Mouse (Mus musculus): ENCODE data around the gene Inafm1. TPM values are rescaled to one million over a fixed set of nuclear protein-coding genes. Genes with fewer than 3 reads are reported as not detected.
"Not testable (repeated sequence)": the region's sequence is repeated elsewhere in the genome, so short reads cannot be mapped to it uniquely, and the experiment has no call there.

Inafm1 gene
- polyA plus RNA-seq, 1 experiment from 2014 or later: 4.4 TPM

DNA sequence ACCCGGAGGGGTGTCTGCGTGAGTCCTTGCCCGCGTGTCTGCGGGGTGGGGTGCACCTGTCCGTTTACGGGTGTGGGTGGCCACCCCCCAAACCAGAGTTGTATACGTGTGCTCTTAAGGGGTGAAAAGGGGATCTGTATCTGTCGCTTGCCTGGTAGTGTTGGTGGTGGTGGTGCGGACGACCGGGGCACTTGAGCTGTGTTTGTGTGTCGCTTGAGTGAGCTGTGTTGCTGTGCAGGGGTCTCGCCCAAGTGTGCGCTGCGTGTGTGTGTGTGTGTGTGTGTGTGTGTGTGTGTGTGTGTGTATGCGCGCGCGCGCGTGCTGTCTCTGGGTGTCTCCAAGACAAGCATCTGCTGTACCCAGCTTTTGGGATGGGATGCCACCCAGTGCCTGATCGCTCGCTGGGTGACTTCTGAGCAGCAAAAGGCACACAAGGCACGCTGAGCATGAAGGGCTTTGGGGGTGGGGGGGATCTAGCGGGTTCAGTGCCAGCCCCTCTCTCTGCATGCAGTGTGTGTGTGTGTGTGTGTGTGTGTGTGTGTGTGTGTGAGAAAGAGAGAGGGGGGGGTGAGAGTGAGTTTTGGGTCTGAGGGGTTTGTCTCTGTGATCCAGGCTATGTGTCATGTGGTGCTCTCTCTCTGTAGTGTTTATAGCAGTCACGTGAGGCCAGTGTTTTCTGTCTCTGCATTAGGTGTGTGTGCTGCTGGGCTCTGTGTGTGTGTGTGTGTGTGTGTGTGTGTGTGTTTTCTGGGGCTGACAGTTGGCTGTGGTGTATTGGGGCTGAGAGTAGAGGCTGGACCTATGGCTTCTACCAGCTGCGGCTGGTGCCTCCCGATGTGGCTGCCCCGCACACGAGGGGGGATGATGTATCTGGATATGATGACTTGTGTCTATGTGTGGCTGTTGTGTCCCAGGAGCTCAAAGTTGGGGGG is 37.4 kb upstream of the Inafm1 start:
- Histone ChIP-seq H3K4me1 (replicated peaks) (peaks cover 90% of the 10 kb centered on the region), H3K4me3 (replicated peaks) (peak overlapping the region; percentile 92), H3K4me2 (peak overlapping the region; percentile 100), H3K9me3 (replicated peaks) (no peaks in the 10 kb centered on the region), H3K27me3 (peaks cover 22% of the 10 kb centered on the region), H3K36me3 (replicated peaks) (0 out of 2 replicates have a peak, but pooled peaks cover 5% of the 10 kb centered on the region), H3K27ac (replicated peaks) (peak overlapping the region; percentile 97), H3K9ac (peak overlapping the region; percentile 97)
- under 1% methylated on average over 31 of the region's 31 CpGs for WGBS (ENCODE audit: insufficient replicate concordance)
- ATAC-seq (ENCODE audit: insufficient read depth): no peak

DNA sequence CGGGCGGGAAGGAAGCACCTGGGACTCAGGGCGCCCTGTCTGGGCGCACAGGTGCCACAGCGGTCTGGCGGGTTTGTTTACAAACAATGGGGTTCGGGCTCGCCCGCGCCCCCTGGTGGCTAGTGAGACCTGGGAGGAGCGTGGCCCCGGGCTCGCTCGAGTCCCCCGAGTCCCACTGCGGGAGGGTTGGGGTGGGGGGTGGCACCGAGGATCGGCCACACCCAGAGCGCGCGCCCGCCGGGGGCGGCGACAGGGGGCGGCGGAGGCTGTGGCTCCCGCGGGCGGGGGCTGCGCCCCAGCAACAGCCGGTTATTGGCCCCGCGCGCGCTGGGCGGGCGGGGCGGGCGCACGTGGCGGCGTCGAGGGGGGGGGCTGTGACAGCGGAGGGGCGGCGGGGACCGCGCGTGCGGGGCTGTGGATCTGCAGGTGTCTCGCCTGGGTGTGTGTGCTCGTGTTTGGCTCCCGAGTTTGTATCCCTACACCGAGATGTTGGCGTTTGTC is 36.7 kb upstream of the Inafm1 start:
- under 1% methylated on average over 33 of the region's 56 CpGs for WGBS (ENCODE audit: insufficient replicate concordance)
- peaks cover 84% of the 10 kb centered on the region for H3K4me1 ChIP-seq (replicated peaks)
- H3K4me3 ChIP-seq (replicated peaks): peak overlapping the region; percentile 92
- H3K36me3 ChIP-seq (replicated peaks): 0 out of 2 replicates have a peak, but pooled peaks cover 2% of the 10 kb centered on the region
- H3K4me2 ChIP-seq: peak overlapping the region; percentile 100
- peak overlapping the region; percentile 97 for H3K9ac ChIP-seq
- peak; percentile 43 for ATAC-seq (ENCODE audit: insufficient read depth)
- peaks cover 22% of the 10 kb centered on the region for H3K27me3 ChIP-seq
- H3K27ac ChIP-seq (replicated peaks): peak overlapping the region; percentile 97
- H3K9me3 ChIP-seq (replicated peaks): no peaks in the 10 kb centered on the region

DNA sequence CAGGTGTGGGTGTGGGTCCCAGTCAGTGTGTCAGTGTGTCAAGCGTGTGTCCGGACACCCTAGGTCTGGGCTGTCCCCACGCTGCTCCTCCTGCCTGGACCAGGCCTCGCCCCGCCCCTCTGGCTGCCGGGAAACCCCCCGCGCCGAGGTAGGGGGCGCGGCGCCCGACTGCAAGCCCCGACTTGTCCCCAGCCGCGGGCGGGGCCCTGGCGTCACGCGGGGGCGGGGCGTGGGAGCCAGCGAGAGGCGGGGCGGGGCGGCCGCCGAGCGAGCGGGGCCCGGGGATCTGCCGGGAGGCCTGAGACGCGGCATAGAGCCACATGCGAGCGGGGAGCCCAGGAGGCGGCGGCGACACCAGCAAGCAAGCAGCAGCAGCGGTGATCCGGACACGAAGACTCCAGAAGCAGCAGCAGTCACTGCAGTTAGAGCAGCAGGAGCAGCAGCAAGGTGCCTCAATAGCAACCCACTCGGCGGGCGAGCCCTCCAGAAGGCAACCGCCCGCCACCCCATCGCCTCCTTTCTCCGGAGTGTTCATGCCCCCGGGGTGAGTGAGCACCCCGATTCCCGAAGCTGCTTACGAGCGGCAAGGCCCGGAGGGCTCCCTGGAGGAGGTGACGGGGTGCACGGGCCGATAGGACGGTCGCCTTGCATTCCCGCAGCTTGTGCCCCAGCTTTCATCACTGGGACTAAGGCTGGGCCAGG is 36.1 kb upstream of the Inafm1 start:
- H3K27ac ChIP-seq (replicated peaks): peak overlapping the region; percentile 97
- H3K27me3 ChIP-seq: peaks cover 22% of the 10 kb centered on the region
- peak; percentile 59 for ATAC-seq (ENCODE audit: insufficient read depth)
- 2% methylated on average over 61 of the region's 61 CpGs for WGBS (ENCODE audit: insufficient replicate concordance)
- H3K4me2 ChIP-seq: peak overlapping the region; percentile 100
- peaks cover 78% of the 10 kb centered on the region for H3K4me1 ChIP-seq (replicated peaks)
- no peaks in the 10 kb centered on the region for H3K36me3 ChIP-seq (replicated peaks)
- no peaks in the 10 kb centered on the region for H3K9me3 ChIP-seq (replicated peaks)
- H3K9ac ChIP-seq: peak overlapping the region; percentile 97
- peak overlapping the region; percentile 92 for H3K4me3 ChIP-seq (replicated peaks)

DNA sequence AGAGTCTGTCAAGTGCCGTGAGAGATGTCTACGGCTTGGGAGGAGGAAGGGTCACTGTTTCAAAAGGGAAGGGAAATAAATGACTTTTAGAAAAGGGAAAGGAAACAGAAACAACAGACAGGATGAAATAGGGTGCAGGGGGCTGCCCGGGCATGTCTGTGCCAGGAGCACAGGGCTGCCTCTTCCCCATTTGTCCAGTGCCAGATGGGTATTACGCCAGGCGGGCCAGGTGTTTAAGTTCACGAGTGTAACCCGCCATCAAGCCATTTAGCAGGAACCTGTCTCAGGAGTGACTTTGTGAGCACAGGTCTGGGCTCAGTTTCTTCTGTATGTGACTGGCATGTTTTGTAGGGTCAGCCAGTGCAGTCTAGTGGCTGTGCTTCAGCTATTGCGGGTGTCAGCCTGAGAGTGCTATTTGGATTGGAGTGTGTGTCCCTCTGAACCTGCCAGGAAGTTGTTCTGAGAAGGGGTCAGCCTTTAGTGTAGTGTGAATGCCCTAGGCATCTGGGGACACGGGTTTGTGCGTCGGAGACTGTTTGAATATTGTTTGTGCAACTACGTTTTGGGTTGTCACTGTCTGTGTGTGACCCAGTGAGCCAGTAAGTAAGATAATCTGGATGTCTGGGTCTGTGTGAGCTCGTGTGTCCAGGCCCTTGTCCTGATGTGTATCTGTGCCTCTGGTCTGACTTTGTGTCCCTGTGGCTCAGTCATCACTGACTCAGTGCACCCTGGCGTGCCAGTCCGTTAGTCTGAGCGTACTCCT is 35.3 kb upstream of the Inafm1 start:
- 0 out of 2 replicates have a peak, but pooled peaks have one; percentile 0 for ATAC-seq (ENCODE audit: insufficient read depth)
- H3K9ac ChIP-seq: peak overlapping the region; percentile 97
- peaks cover 72% of the 10 kb centered on the region for H3K4me1 ChIP-seq (replicated peaks)
- no peaks in the 10 kb centered on the region for H3K9me3 ChIP-seq (replicated peaks)
- H3K4me2 ChIP-seq: peak overlapping the region; percentile 100
- peaks cover 22% of the 10 kb centered on the region for H3K27me3 ChIP-seq
- H3K4me3 ChIP-seq (replicated peaks): peak overlapping the region; percentile 92
- H3K36me3 ChIP-seq (replicated peaks): no peaks in the 10 kb centered on the region
- WGBS (ENCODE audit: insufficient replicate concordance): 35% methylated on average over 16 of the region's 16 CpGs
- peak overlapping the region; percentile 97 for H3K27ac ChIP-seq (replicated peaks)

DNA sequence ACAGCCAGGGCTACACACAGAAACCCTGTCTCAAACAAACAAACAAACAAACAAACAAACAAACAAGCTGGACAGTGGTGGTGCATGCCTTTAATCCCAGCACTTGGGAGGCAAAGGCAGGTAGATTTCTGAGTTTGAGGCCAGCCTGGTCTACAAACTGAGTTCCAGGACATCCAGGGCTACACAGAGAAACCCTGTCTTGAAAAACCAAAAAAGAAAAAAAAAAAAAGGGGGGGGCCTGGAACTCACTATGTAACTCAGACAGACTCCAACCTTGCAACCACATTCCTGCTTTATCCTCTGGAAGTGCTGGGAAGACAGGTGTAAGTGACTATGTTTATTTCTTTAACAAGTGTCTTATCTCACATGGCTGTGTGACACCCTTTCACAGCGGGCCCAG is 34.7 kb upstream of the Inafm1 start, which contains the start of gene Bbc3:
TSS of gene Bbc3 (plus strand) at position 301 of the 400 bp plus-strand sequence.
- Histone ChIP-seq H3K4me2 (peak within 1 kb of the TSS; percentile 100), H3K4me1 (replicated peaks) (peaks cover 66% of the 10 kb centered on the region), H3K9ac (peak within 1 kb of the TSS; percentile 97), H3K27me3 (peaks cover 21% of the 10 kb centered on the region), H3K27ac (replicated peaks) (peak within 1 kb of the TSS; percentile 97), H3K4me3 (replicated peaks) (peak within 1 kb of the TSS; percentile 92)
- 20% methylated on average over 1 of the region's 1 CpGs for WGBS (ENCODE audit: insufficient replicate concordance)
- H3K9me3 ChIP-seq (replicated peaks); H3K36me3 ChIP-seq (replicated peaks); ATAC-seq (ENCODE audit: insufficient read depth): not testable (repeated sequence)

DNA sequence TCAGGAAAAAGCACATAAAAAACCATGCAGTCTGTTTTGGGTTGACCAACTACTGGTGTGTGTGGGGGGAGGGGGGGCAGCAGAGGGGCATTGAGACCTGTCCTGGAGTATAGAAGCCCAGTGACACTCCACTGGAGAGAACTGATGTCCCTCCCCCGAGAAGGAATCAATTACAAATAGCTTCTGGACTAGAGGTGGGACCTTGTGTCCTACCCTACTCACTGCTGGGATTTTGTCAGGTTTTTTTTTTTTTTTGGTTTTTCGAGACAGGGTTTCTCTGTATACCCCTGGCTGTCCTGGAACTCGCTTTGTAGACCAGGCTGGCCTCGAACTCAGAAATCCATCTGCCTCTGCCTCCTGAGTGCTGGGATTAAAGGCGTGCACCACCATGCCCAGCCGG is 33.7 kb upstream of the Inafm1 start:
- not testable (repeated sequence) for H3K9ac ChIP-seq; H3K9me3 ChIP-seq (replicated peaks); H3K36me3 ChIP-seq (replicated peaks); H3K4me3 ChIP-seq (replicated peaks); H3K4me2 ChIP-seq; ATAC-seq (ENCODE audit: insufficient read depth)
- 62% methylated on average over 6 of the region's 6 CpGs for WGBS (ENCODE audit: insufficient replicate concordance)
- Histone ChIP-seq H3K27ac (replicated peaks) (0 out of 2 replicates have a peak overlapping the region, but pooled peaks have one; percentile 38), H3K4me1 (replicated peaks) (peaks cover 56% of the 10 kb centered on the region), H3K27me3 (peaks cover 19% of the 10 kb centered on the region)

- Histone ChIP-seq H3K4me3 (replicated peaks) (peak overlapping the region; percentile 37), H3K9me3 (replicated peaks) (no peaks in the 10 kb centered on the region), H3K4me2 (peak overlapping the region; percentile 62), H3K27ac (replicated peaks) (no peak overlapping the region), H3K9ac (no peak overlapping the region), H3K27me3 (peaks cover 54% of the 10 kb centered on the region), H3K36me3 (replicated peaks) (no peaks in the 10 kb centered on the region), H3K4me1 (replicated peaks) (peaks cover 43% of the 10 kb centered on the region)
- no peak for ATAC-seq (ENCODE audit: insufficient read depth)
- WGBS (ENCODE audit: insufficient replicate concordance): 3% methylated on average over 52 of the region's 52 CpGs
Measured at GRCm38 (mm10) chr7:16299419-16300035, 26.1 kb upstream of the Inafm1 start.

- Histone ChIP-seq H3K9me3 (replicated peaks) (no peaks in the 10 kb centered on the region), H3K4me3 (replicated peaks) (no peak overlapping the region), H3K4me1 (replicated peaks) (peaks cover 49% of the 10 kb centered on the region), H3K36me3 (replicated peaks) (no peaks in the 10 kb centered on the region), H3K27me3 (peaks cover 54% of the 10 kb centered on the region), H3K4me2 (no peak overlapping the region), H3K9ac (no peak overlapping the region), H3K27ac (replicated peaks) (no peak overlapping the region)
- no peak for ATAC-seq (ENCODE audit: insufficient read depth)
- WGBS (ENCODE audit: insufficient replicate concordance): 68% methylated on average over 5 of the region's 5 CpGs
Measured at GRCm38 (mm10) chr7:16298927-16299326, 25.5 kb upstream of the Inafm1 start.

DNA sequence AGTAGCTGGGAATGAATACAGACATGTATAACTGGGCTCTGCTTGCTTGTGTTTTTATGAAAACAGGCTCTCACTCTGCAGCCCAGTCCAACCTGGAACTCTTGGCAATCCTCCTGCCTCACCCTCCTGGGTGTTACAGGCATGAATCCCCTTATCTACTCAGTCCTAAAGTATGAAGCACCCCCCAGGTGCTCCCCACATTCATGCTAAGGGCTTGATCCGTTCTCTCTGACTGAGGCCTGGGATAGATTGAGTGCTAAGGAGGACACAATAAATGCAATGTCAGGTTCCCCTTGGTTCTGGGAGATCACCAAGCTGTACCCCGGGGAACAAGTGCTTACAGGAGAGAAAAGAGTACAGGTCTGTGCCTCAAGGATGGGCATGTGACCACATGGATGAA is 24.2 kb upstream of the Inafm1 start:
- Histone ChIP-seq H3K36me3 (replicated peaks) (no peaks in the 10 kb centered on the region), H3K4me1 (replicated peaks) (peaks cover 52% of the 10 kb centered on the region), H3K9me3 (replicated peaks) (no peaks in the 10 kb centered on the region), H3K27ac (replicated peaks) (peak overlapping the region; percentile 99), H3K27me3 (peaks cover 50% of the 10 kb centered on the region), H3K4me3 (replicated peaks) (no peak overlapping the region), H3K9ac (0 out of 2 replicates have a peak overlapping the region, but pooled peaks have one; percentile 61), H3K4me2 (peak overlapping the region; percentile 96; the same call in 1 of the 2 replicates)
- no peak for ATAC-seq (ENCODE audit: insufficient read depth)
- 64% methylated on average over 2 of the region's 2 CpGs for WGBS (ENCODE audit: insufficient replicate concordance)

GRCm38 (mm10) chr7:16296766-16297390 is 23.5 kb upstream of the Inafm1 start:
- H3K4me1 ChIP-seq (replicated peaks): peaks cover 52% of the 10 kb centered on the region
- peak overlapping the region; percentile 61 for H3K9ac ChIP-seq
- peak overlapping the region; percentile 99 for H3K27ac ChIP-seq (replicated peaks)
- WGBS (ENCODE audit: insufficient replicate concordance): 3% methylated on average over 22 of the region's 22 CpGs
- H3K4me3 ChIP-seq (replicated peaks): peak overlapping the region; percentile 63
- peak overlapping the region; percentile 96 for H3K4me2 ChIP-seq
- no peak; the same call in 1 of the 2 replicates for ATAC-seq (ENCODE audit: insufficient read depth)
- H3K27me3 ChIP-seq: peaks cover 44% of the 10 kb centered on the region
- H3K9me3 ChIP-seq (replicated peaks): no peaks in the 10 kb centered on the region
- no peaks in the 10 kb centered on the region for H3K36me3 ChIP-seq (replicated peaks)

Data from liver, embryonic 15.5 days (tissue).